Mouse (Mus musculus) G1E-ER4 (cell line): ENCODE measurements around the gene Itpkb. TPM values are rescaled to one million over a fixed set of nuclear protein-coding genes. Genes with fewer than 3 reads are reported as not detected.

Source experiments
- GATA1 ChIP-seq: IDR thresholded peaks from one replicate; pipeline ENCODE4 v1.8.0; 2012; ENCODE audit warnings: low read length, inconsistent platforms
- polyA plus RNA-seq: library from polyadenylated mRNA; stranded (reverse); fragments of >175 nt; gene quantifications from 2 replicates; pipeline ENCODE4 v1.2.3, GENCODE M21; 2012

Itpkb gene
- polyA plus RNA-seq, 1 experiment, result 19.6 TPM

- TF ChIP-seq GATA1, result no peak
Measured at GRCm38 (mm10) chr1:180307661-180308060, 22.6 kb upstream of the Itpkb start.

GRCm38 (mm10) chr1:180308897-180309296 is 21.4 kb upstream of the Itpkb start:
- no peak for TF ChIP-seq GATA1

DNA sequence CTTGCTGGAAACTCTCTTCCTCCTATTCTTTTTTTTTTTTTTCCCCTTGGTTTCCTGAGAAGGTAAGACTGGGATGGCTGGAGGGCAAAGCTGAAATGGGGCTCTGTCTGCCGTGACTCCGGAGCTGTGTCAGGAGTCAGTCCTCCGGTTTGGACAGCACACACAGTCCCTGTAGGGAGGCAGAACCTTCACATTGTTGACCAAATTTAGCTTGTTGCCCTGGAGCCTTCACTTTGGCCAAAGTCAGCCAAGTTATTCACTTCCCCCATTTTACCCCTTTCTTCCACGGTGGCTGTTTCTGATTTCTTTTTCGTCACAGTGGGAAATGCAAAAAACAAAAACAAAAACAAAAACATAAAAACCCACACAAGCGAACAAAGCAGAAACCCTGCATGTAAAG is 18.0 kb upstream of the Itpkb start:
- no peak for TF ChIP-seq GATA1

DNA sequence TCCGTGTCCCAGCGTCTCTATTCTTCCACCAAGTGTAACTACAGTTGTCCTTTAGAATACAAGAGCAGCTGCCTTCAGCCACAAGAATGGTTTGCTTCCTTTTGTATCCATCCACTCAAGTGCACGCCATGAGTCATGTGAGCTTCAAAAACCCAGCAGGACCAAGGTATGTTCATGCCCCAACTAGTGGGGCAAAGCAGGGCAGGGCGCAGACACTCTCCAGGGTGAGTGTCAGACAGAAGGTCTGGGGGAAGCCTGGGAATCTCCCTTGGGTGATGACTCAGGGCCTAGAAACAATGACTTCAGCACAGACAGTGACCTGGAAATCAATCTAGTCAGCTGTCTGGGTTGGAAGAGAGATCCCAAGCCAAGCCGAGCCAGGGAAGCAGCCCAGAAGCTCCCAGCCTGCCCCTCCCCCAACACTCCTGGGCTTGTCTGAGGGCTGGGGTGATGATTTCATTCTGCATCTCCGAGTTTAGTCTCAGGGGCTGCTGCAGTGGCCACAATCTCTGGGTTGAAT is 17.4 kb upstream of the Itpkb start:
- TF ChIP-seq GATA1, result no peak

DNA sequence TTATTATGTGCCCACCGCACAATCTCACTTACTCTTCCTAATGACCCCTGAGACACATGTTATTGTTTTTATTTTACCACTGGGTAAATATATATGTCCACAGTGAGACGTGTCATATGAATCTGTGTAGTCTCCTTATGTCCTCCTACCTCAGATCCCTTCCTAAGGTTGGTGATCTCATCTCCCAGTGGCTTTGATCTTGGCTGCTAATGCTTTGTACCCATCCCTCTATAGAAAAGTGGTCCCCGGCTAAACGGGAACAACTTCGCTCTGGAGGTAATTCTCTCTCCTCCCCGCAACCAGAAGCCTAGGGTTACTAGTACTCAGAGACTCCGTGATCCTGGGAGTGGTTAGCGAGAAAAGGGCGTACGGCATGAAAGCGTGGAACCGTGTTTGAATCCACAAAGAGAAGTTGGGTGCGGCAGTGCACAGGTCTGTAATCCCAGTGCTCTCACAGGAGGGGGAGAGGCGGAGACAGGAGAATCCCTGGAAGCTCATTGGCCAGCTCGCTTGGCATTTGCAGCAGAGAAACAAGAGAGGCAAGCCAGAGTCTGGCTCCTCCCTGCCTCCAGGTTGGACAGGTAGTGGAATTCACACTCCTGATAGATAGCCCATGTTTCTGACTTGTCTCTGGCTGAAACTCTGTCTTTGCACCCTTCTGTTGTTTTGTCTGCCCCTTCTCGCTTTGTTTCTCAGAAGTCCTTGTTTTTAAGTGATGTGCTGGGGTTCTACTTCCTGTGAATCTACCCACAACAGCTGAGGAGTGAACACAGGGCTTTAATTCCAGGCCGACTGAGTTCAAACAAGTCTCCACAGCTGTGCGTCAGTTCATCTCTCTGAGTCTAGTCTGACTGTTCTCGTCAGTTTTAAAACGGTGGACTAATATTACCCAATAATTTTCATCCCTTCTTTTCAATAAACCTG is 16.5 kb upstream of the Itpkb start:
- TF ChIP-seq GATA1, result no peak

DNA sequence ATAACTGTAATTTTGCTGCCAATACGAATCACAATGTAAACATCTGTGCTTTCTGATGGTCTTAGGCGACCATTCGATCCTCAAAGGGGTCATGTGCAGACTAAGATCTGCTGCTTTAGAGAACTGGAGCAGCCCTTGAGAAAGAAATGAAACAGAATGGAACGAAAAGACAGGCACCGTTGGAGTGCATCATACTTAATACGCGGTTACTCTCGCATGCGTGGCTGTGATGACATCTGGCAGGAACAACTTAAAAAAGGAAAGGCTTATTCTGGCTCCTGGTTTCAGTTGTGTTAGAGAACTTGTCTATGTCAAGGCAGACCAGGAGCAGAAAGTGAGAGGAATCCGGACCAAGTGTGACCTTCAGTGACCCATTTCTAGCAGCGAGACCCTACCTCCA is 15.6 kb upstream of the Itpkb start:
- no peak for TF ChIP-seq GATA1

- TF ChIP-seq GATA1, result no peak
Measured at GRCm38 (mm10) chr1:180315127-180315526, 15.2 kb upstream of the Itpkb start.

DNA sequence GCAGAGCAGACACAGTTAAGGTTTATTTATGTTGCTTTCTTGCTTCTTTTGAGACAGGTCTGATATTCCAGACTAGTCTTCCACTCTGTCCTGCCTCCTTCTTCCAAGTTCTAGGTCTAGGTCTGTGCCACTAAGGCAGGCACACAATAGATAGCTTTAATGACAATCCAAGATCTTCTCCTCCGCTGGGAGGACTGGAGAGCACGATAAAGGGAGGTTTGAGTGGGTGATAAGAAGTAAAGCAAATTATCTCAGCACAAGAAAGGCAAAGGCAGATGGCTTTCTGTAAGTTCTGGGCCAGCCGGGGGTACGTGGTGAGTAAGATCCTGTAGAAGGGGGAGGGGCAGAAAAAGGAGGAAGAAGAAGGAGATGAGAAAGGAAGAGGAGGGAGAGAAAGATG is 12.8 kb upstream of the Itpkb start:
- no peak for TF ChIP-seq GATA1

DNA sequence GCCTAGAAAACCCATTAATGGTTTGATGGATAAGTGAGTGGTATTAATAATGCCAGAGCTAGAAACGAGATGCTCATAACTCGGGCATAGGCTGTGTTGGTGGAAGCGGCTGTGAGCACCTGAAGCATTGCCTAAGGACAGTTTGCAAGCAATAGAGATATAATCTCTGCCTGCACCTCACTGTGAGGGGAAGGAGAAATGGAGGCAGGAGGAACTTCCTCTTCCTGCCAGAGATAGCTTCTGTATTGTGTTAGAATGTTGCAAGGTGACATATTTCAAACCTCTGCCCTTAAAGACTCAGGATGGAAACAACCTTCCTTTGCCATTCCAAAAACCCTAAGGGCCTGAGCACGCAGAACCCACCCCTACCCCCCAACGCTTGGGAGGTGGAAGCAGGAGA is 11.9 kb upstream of the Itpkb start:
- TF ChIP-seq GATA1, result no peak

- no peak for TF ChIP-seq GATA1
Measured at GRCm38 (mm10) chr1:180319895-180320294, 10.4 kb upstream of the Itpkb start.

GRCm38 (mm10) chr1:180322896-180323295 is 7.4 kb upstream of the Itpkb start:
- no peak for TF ChIP-seq GATA1

- TF ChIP-seq GATA1, result no peak
Measured at GRCm38 (mm10) chr1:180323491-180323890, 6.8 kb upstream of the Itpkb start.

- no peak for TF ChIP-seq GATA1
Measured at GRCm38 (mm10) chr1:180324271-180324670, 6.0 kb upstream of the Itpkb start.

- TF ChIP-seq GATA1, result no peak
Measured at GRCm38 (mm10) chr1:180328794-180329665, 1.3 kb upstream of the Itpkb start.

GRCm38 (mm10) chr1:180329706-180330105 is 579 bp upstream of the Itpkb start:
- no peak for TF ChIP-seq GATA1
